Comparison of ENCODE assay signal across 13 mouse cellular contexts in the genomic region with DNA sequence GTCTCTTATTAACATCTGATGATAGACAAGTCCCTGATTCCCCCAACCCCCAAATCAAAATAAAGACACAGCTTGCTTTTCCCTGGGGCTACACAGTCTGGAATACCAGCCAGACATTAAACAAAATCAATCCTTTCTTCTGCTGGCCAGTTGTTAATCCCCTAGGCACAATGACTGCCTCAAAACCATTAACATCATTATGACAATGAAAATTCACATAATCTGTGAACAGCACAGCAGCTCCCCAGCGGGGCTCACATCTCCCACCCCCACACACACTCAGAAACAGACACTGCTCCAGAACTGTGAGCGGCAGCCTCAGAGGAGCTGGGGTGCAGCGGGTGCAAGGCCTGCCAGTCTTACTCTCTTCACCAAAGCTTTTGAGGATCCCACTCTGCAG. TPM values are rescaled to one million over a fixed set of nuclear protein-coding genes. Genes with fewer than 3 reads are reported as not detected.
DNase-seq lines count a peak whose midpoint lies in the region; ATAC-seq and TF ChIP-seq lines count a peak whose summit lies in the region.
"Had no signal": no experiment of that assay in that cellular context is flagged by ENCODE, and none has a peak within 500 bp of the region (broad histone marks: within the 10 kb centered on the region; RNA-seq: fewer than 3 reads in every experiment).

No protein-coding gene starts in this region.

- TF ChIP-seq CTCF in forebrain, postnatal 0 days (IDR thresholded peaks at IDR 0.05; ENCODE audit: low read depth): no peak

- intact Hi-C loops in left cerebral cortex, postnatal 14 days (cut with DNase I): loop anchor here (5.0 to 10.0 kb wide), 3 partner anchors 33 to 96 kb away; no protein-coding TSS in a partner anchor

- peaks cover 56% of the 10 kb centered on the region for H3K4me1 ChIP-seq in heart, embryonic 15.5 days (replicated peaks)
- peaks cover 56% of the 10 kb centered on the region for H3K4me1 ChIP-seq in embryonic facial prominence, embryonic 10.5 days
- H3K4me1 ChIP-seq in forebrain, postnatal 0 days (ENCODE audit: insufficient read depth): peaks cover 9% of the 10 kb centered on the region; the same call in 1 of the 2 replicates
- peaks cover 51% of the 10 kb centered on the region for H3K4me1 ChIP-seq in midbrain, embryonic 14.5 days (ENCODE audit: control insufficient read depth, insufficient read depth, low read length)

- H3K4me3 ChIP-seq in heart, embryonic 15.5 days: 0 out of 2 replicates have a peak overlapping the region, but pooled peaks have one; percentile 7
- H3K4me3 ChIP-seq in embryonic facial prominence, embryonic 10.5 days: no peak overlapping the region
- H3K4me3 ChIP-seq in forebrain, postnatal 0 days (ENCODE audit: low read depth, low read length): no peak overlapping the region
- H3K4me3 ChIP-seq in midbrain, embryonic 14.5 days (replicated peaks; ENCODE audit: low read depth, low read length): peak overlapping the region; percentile 4; the same call in 1 of the 2 replicates

- peak overlapping the region; percentile 36 for H3K4me2 ChIP-seq in heart, embryonic 15.5 days
- peak overlapping the region; percentile 24; the same call in 1 of the 2 replicates for H3K4me2 ChIP-seq in forebrain, postnatal 0 days (ENCODE audit: low read depth)
- H3K4me2 ChIP-seq in midbrain, embryonic 14.5 days (ENCODE audit: low read length): peak overlapping the region; percentile 28
- H3K4me2 ChIP-seq: liver, embryonic 11.5 days had no signal

- no peaks in the 10 kb centered on the region for H3K9me3 ChIP-seq in heart, embryonic 15.5 days (replicated peaks)
- no peaks in the 10 kb centered on the region for H3K9me3 ChIP-seq in embryonic facial prominence, embryonic 10.5 days
- no peaks in the 10 kb centered on the region for H3K9me3 ChIP-seq in forebrain, postnatal 0 days (ENCODE audit: low read length)
- H3K9me3 ChIP-seq in midbrain, embryonic 14.5 days (ENCODE audit: control insufficient read depth, low read length): no peaks in the 10 kb centered on the region

- ATAC-seq in heart, embryonic 15.5 days (replicated peaks; ENCODE audit: insufficient number of reproducible peaks, insufficient read depth, low FRiP score, low read depth): no peak
- no peak for ATAC-seq in forebrain, postnatal 0 days
- no peak for ATAC-seq in midbrain, embryonic 14.5 days (ENCODE audit: low FRiP score, low TSS enrichment)
- ATAC-seq: CD4-positive, CD25-positive, alpha-beta regulatory T cell, adult 4 months had no signal

- 62% methylated on average over 3 of the region's 3 CpGs for WGBS in heart, embryonic 15.5 days
- 55% methylated on average over 3 of the region's 3 CpGs for WGBS in embryonic facial prominence, embryonic 10.5 days
- WGBS in forebrain, postnatal 0 days: 21% methylated on average over 3 of the region's 3 CpGs
- WGBS in midbrain, embryonic 14.5 days: 9% methylated on average over 3 of the region's 3 CpGs

- H3K36me3 ChIP-seq in heart, embryonic 15.5 days: no peaks in the 10 kb centered on the region
- no peaks in the 10 kb centered on the region for H3K36me3 ChIP-seq in embryonic facial prominence, embryonic 10.5 days (replicated peaks)
- H3K36me3 ChIP-seq in forebrain, postnatal 0 days (ENCODE audit: insufficient read depth): no peaks in the 10 kb centered on the region
- no peaks in the 10 kb centered on the region for H3K36me3 ChIP-seq in midbrain, embryonic 14.5 days (ENCODE audit: control insufficient read depth, insufficient read depth, low read length)

- H3K27ac ChIP-seq in heart, embryonic 15.5 days: 0 out of 2 replicates have a peak overlapping the region, but pooled peaks have one; percentile 25
- H3K27ac ChIP-seq in embryonic facial prominence, embryonic 10.5 days (replicated peaks): 0 out of 2 replicates have a peak overlapping the region, but pooled peaks have one; percentile 52
- no peak overlapping the region for H3K27ac ChIP-seq in forebrain, postnatal 0 days (ENCODE audit: low read depth, low read length)
- peak overlapping the region; percentile 68 for H3K27ac ChIP-seq in midbrain, embryonic 14.5 days (replicated peaks; ENCODE audit: low read depth, low read length)

- no peak for DNase-seq in heart, postnatal 4 days
- no peak for DNase-seq in embryonic facial prominence, embryonic 10.5 days (ENCODE audit: low spot score)
- DNase-seq in forebrain, postnatal 0 days: no peak
- peak; percentile 75 for DNase-seq in midbrain, embryonic 14.5 days
- no peak for DNase-seq in cerebellum, adult 11-12 months
- DNase-seq in embryo, embryonic 10.5 days (ENCODE audit: low spot score): no peak
- no peak for DNase-seq in left cerebral cortex, postnatal 14 days (ENCODE audit: low spot score in 2 of 2)
- DNase-seq: cerebellum, adult 8-10 months; kidney, postnatal 10 days; thymus, postnatal 36 days had no signal

- peak overlapping the region; percentile 43; the same call in 1 of the 2 replicates for H3K9ac ChIP-seq in heart, embryonic 15.5 days
- no peak overlapping the region for H3K9ac ChIP-seq in forebrain, postnatal 0 days
- H3K9ac ChIP-seq in midbrain, embryonic 14.5 days (replicated peaks; ENCODE audit: low read length): no peak overlapping the region; the same call in 1 of the 2 replicates

- no peaks in the 10 kb centered on the region for H3K27me3 ChIP-seq in heart, embryonic 15.5 days
- H3K27me3 ChIP-seq in embryonic facial prominence, embryonic 10.5 days (replicated peaks; ENCODE audit: low read depth, poor library complexity, severe bottlenecking): peaks cover 8% of the 10 kb centered on the region
- H3K27me3 ChIP-seq in forebrain, postnatal 0 days (ENCODE audit: insufficient read depth, low read length): no peaks in the 10 kb centered on the region
- no peaks in the 10 kb centered on the region for H3K27me3 ChIP-seq in midbrain, embryonic 14.5 days (ENCODE audit: control insufficient read depth, insufficient read depth, low read length)

RNA-seq across cellular contexts. Expression of a gene that starts 3.2 kb away (rescaled TPM):
- polyA plus RNA-seq in heart, embryonic 15.5 days (2015; fragmentation: Nextera tagmentation; extraction: Ambion mirVana): 20.8 and 23.1 TPM in 2 replicates
- 10 to 100 TPM; 18.9 to 22.7 TPM for total RNA-seq in heart, postnatal 4 days (2021)
- polyA plus RNA-seq in embryonic facial prominence, embryonic 10.5 days (2016; fragmentation: Nextera tagmentation; extraction: Ambion mirVana): 4.2 and 5.4 TPM in 2 replicates
- 5.6 and 6.3 TPM in 2 replicates for total RNA-seq in forebrain, postnatal 0 days (2014; rRNA removed)
- 3.7 and 4.5 TPM in 2 replicates for polyA plus RNA-seq in forebrain, postnatal 0 days (2015; fragmentation: Nextera tagmentation; extraction: Ambion mirVana)
- 6.0 and 6.2 TPM in 2 replicates for polyA plus RNA-seq in midbrain, embryonic 14.5 days (2014; fragmentation: Nextera tagmentation; extraction: Ambion mirVana)
- 10 to 100 TPM; 37.9 to 41.1 TPM for total RNA-seq in left cerebral cortex, postnatal 14 days (2021)

Comparison
In these comparisons a context has a peak if more than half of its experiments do, and no peak if none do; other contexts are left out.
1. H3K4me3 ChIP-seq: peak in heart, embryonic 15.5 days (single experiment) and midbrain, embryonic 14.5 days (single experiment); none in embryonic facial prominence, embryonic 10.5 days (single experiment) and forebrain, postnatal 0 days (single experiment).
2. Peak in every context shown above with its lines, with median percentiles within 50 percentile points of each other: H3K4me2 ChIP-seq.